Mouse (Mus musculus): ENCODE data around the gene Atg101. TPM values are rescaled to one million over a fixed set of nuclear protein-coding genes. Genes with fewer than 3 reads are reported as not detected.
A peak's percentile ranks its signal among the peaks of the same experiment; 100 is the strongest.

The Atg101 gene
- polyA plus RNA-seq, 1 experiment from 2014 or later = 64.7 TPM

DNA sequence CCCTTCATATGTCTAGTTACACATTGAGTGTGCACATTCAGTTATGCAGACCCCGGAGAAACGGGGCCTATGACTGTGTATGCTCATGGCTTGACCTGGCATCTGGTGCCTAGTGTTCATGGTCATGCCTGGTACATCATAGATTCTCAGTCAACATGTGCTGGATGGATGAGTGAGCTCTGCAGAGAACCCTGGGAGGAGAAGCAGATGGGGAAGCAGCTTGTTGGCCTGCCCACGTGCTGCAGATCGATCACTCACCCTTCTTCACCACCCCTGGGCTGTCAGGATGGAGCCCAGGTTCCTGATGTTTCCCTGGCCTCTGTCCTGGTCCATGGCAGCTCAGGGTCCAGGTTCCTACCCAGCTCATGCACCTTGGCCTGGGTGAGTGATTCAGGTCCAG, 22.4 kb downstream of the Atg101 start:
- no peaks in the 10 kb centered on the region; the same call in 1 of the 2 replicates for H3K4me1 ChIP-seq (ENCODE audit: insufficient read depth)
- no peak for TF ChIP-seq CTCF (IDR thresholded peaks at IDR 0.05; ENCODE audit: low read depth)
- H3K36me3 ChIP-seq (ENCODE audit: insufficient read depth) = no peaks in the 10 kb centered on the region
- H3K4me3 ChIP-seq (ENCODE audit: low read depth, low read length) = no peak overlapping the region
- H3K27me3 ChIP-seq (ENCODE audit: insufficient read depth, low read length) = no peaks in the 10 kb centered on the region
- WGBS = 77% methylated on average over 4 of the region's 4 CpGs
- no peak for DNase-seq
- ATAC-seq (ENCODE audit: insufficient read depth) = no peak
- no peaks in the 10 kb centered on the region for H3K9me3 ChIP-seq (ENCODE audit: low read depth, low read length)
- H3K4me2 ChIP-seq = no peak overlapping the region
- no peak overlapping the region for H3K27ac ChIP-seq (ENCODE audit: low read depth)
- H3K9ac ChIP-seq = no peak overlapping the region

DNA sequence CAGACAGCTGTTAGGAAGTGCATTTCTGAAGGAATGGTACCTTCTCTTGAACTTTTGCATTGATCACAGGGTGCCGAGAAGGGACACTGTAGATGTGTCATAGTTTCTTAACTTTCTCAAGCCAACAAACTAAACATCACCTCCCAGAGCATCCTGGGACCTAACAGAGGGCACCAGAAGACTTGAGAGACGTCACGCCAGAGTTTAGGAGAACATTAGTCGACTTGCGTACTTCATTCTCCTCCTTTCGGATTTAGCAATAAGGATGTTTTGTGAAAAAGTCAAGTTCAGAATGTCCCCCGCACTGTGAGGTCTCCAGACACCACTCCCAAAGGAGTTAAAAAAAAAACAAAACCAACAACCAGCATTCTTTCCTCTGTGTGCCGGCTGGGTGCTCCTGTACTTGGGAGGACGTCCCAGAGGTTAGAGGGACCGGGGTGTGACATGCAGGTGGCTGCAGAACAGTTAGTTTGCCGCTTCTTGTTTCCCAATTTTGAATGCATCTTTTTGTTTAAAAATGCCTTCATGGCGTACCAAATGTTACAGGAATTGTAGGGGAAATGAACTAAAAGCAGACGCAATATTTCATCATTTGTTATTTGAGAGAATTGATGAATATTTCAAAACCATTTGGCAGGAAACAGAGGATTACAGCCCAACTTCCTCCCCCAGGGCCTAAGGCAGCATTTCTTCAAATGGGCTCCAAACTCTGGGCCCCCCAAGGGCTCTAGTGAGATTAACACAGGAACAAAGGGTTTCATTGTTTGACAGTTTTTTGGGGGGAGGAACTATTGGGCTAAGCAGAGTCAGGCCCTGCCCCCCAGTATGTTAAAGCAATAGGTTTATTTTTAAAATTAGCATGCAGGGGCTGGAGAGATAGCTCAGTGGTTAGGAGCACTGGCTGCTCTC, 24.6 kb downstream of the Atg101 start:
- Histone ChIP-seq H3K36me3 (ENCODE audit: insufficient read depth) (no peaks in the 10 kb centered on the region), H3K4me2 (no peak overlapping the region), H3K27me3 (ENCODE audit: insufficient read depth, low read length) (no peaks in the 10 kb centered on the region), H3K4me3 (ENCODE audit: low read depth, low read length) (no peak overlapping the region), H3K9ac (no peak overlapping the region; the same call in 1 of the 2 replicates), H3K4me1 (ENCODE audit: insufficient read depth) (no peaks in the 10 kb centered on the region; the same call in 1 of the 2 replicates), H3K9me3 (ENCODE audit: low read depth, low read length) (no peaks in the 10 kb centered on the region), H3K27ac (ENCODE audit: low read depth) (peak overlapping the region; percentile 20; the same call in 1 of the 2 replicates)
- ATAC-seq (ENCODE audit: insufficient read depth) = no peak
- 44% methylated on average over 13 of the region's 13 CpGs for WGBS
- no peak for DNase-seq
- TF ChIP-seq CTCF (IDR thresholded peaks at IDR 0.05; ENCODE audit: low read depth) = no peak

- H3K4me1 ChIP-seq (ENCODE audit: insufficient read depth) = no peaks in the 10 kb centered on the region; the same call in 1 of the 2 replicates
- no peak for TF ChIP-seq CTCF (IDR thresholded peaks at IDR 0.05; ENCODE audit: low read depth)
- DNase-seq = no peak
- H3K9me3 ChIP-seq (ENCODE audit: low read depth, low read length) = no peaks in the 10 kb centered on the region
- ATAC-seq (ENCODE audit: insufficient read depth) = 0 out of 2 replicates have a peak, but pooled peaks have one; percentile 12
- H3K4me3 ChIP-seq (ENCODE audit: low read depth, low read length) = no peak overlapping the region
- H3K27me3 ChIP-seq (ENCODE audit: insufficient read depth, low read length) = no peaks in the 10 kb centered on the region
- no peak overlapping the region for H3K4me2 ChIP-seq
- H3K36me3 ChIP-seq (ENCODE audit: insufficient read depth) = no peaks in the 10 kb centered on the region
- 26% methylated on average over 5 of the region's 5 CpGs for WGBS
- no peak overlapping the region for H3K27ac ChIP-seq (ENCODE audit: low read depth)
- no peak overlapping the region for H3K9ac ChIP-seq
Observed at GRCm38 (mm10) chr15:101309493-101309892, 25.4 kb downstream of the Atg101 start.

DNA sequence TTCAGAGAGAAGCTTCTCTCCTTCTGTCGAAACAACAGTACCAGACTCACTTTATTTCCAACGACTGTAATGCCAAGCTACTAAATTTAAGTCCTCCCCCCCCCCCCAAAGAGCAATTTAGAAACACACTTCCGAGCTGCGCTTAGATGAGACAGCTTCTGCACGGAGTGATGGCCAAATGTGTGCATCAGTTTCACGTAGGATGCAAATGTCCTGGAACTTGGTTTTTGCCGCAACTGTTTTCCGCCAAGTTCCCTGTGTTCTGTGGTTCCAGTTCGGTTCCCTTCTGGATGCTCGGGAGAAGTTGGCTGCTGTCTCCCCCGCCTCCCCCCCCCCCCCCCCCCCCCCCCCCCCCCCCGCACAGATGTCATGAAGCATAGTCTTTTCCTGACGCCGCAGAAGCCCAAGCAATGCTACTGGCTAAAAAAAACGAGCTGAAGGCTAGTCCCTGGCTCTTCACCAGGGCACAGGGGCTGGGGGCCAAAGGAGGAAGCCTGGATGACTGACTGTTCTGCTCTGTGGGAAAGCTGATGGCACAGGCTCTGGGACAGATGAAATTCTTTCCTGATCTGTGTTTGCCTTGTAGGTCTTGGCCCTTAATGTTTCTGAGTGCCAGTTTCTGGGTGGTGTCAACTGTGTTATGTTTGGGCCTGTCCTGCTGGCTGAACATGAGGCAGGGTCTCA, 27.2 kb downstream of the Atg101 start:
- TF ChIP-seq CTCF (IDR thresholded peaks at IDR 0.05; ENCODE audit: low read depth) = no peak
- WGBS = 37% methylated on average over 14 of the region's 15 CpGs
- Histone ChIP-seq H3K27me3 (ENCODE audit: insufficient read depth, low read length) (no peaks in the 10 kb centered on the region), H3K4me3 (ENCODE audit: low read depth, low read length) (no peak overlapping the region), H3K4me2 (no peak overlapping the region), H3K4me1 (ENCODE audit: insufficient read depth) (no peaks in the 10 kb centered on the region; the same call in 1 of the 2 replicates), H3K27ac (ENCODE audit: low read depth) (no peak overlapping the region), H3K9me3 (ENCODE audit: low read depth, low read length) (no peaks in the 10 kb centered on the region), H3K36me3 (ENCODE audit: insufficient read depth) (no peaks in the 10 kb centered on the region), H3K9ac (no peak overlapping the region)
- DNase-seq (no peak), ATAC-seq (ENCODE audit: insufficient read depth) (no peak)

DNA sequence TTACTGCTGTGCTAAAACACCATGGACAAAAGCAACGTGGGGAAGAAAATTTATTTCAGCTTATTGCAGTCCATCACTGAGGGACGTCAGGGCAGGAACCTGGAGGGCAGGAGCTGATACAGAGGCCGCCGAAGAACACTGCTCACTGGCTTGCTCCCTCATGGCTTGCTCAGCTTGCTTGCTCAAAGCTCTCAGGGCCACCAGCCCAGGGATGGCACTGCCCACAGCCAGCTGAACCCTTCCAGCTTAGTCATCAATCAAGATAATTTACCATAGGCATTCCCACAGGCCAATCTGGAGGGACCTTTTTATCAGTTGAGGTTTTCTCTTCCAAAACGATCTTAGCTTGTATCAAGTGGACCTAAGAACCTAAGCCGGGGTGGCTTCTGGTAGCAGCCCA, 27.9 kb downstream of the Atg101 start:
- Histone ChIP-seq H3K4me1 (ENCODE audit: insufficient read depth) (no peaks in the 10 kb centered on the region; the same call in 1 of the 2 replicates), H3K9ac (no peak overlapping the region), H3K9me3 (ENCODE audit: low read depth, low read length) (no peaks in the 10 kb centered on the region), H3K36me3 (ENCODE audit: insufficient read depth) (no peaks in the 10 kb centered on the region), H3K27ac (ENCODE audit: low read depth) (no peak overlapping the region), H3K27me3 (ENCODE audit: insufficient read depth, low read length) (no peaks in the 10 kb centered on the region), H3K4me3 (ENCODE audit: low read depth, low read length) (no peak overlapping the region), H3K4me2 (no peak overlapping the region)
- ATAC-seq (ENCODE audit: insufficient read depth) (no peak), DNase-seq (no peak)
- 65% methylated on average over 6 of the region's 6 CpGs for WGBS
- no peak for TF ChIP-seq CTCF (IDR thresholded peaks at IDR 0.05; ENCODE audit: low read depth)

- DNase-seq = no peak
- Histone ChIP-seq H3K9ac (no peak overlapping the region), H3K36me3 (ENCODE audit: insufficient read depth) (no peaks in the 10 kb centered on the region), H3K27ac (ENCODE audit: low read depth) (no peak overlapping the region), H3K4me3 (ENCODE audit: low read depth, low read length) (no peak overlapping the region), H3K9me3 (ENCODE audit: low read depth, low read length) (no peaks in the 10 kb centered on the region), H3K4me1 (ENCODE audit: insufficient read depth) (no peaks in the 10 kb centered on the region), H3K4me2 (peak overlapping the region; percentile 53; the same call in 1 of the 2 replicates), H3K27me3 (ENCODE audit: insufficient read depth, low read length) (no peaks in the 10 kb centered on the region)
- 80% methylated on average over 4 of the region's 4 CpGs for WGBS
- no peak for TF ChIP-seq CTCF (IDR thresholded peaks at IDR 0.05; ENCODE audit: low read depth)
- ATAC-seq (ENCODE audit: insufficient read depth) = 0 out of 2 replicates have a peak, but pooled peaks have one; percentile 4
Observed at GRCm38 (mm10) chr15:101315378-101315777, 31.3 kb downstream of the Atg101 start.

DNA sequence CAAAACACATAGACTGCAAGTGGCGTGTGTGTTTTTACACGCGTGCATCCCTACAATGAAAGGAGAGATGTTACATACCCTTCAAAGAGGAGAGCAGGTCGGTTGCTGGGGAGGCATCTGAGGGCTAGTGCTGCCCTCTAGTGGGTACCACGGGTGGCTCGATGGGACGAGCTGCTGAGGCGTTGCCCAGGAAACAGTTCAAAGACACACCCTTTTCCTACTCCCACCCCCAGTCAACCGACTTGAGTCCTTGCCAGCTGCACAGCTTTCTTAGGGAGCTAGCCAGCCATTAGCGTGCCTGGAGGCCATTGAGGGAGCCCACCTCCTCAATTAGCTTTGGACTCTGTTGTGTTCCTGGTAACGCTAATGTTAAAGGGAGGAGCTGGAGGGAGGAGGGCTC, 31.8 kb downstream of the Atg101 start:
- Histone ChIP-seq H3K9ac (no peak overlapping the region), H3K27me3 (ENCODE audit: insufficient read depth, low read length) (no peaks in the 10 kb centered on the region), H3K27ac (ENCODE audit: low read depth) (no peak overlapping the region), H3K4me1 (ENCODE audit: insufficient read depth) (no peaks in the 10 kb centered on the region), H3K36me3 (ENCODE audit: insufficient read depth) (no peaks in the 10 kb centered on the region), H3K4me2 (peak overlapping the region; percentile 53), H3K4me3 (ENCODE audit: low read depth, low read length) (peak overlapping the region; percentile 18), H3K9me3 (ENCODE audit: low read depth, low read length) (no peaks in the 10 kb centered on the region)
- DNase-seq (peak; percentile 97), ATAC-seq (ENCODE audit: insufficient read depth) (peak; percentile 78)
- WGBS = 4% methylated on average over 11 of the region's 11 CpGs
- peak; percentile 95 for TF ChIP-seq CTCF (IDR thresholded peaks at IDR 0.05; ENCODE audit: low read depth)
